Comparison of ENCODE assay signal across 21 mouse cellular contexts in genomic region chr2:174864657-174865056, GRCm38 (mm10).
DNase-seq lines count a peak whose midpoint lies in the region; ATAC-seq and TF ChIP-seq lines count a peak whose summit lies in the region.
"Had no signal": no experiment of that assay in that cellular context is flagged by ENCODE, and none has a peak within 500 bp of the region (broad histone marks: within the 10 kb centered on the region; RNA-seq: fewer than 3 reads in every experiment).

No protein-coding gene starts in this region.

- no peak for DNase-seq in right cerebral cortex, postnatal 25 days
- no peak for DNase-seq in cerebellum, adult 8-10 months
- DNase-seq: adrenal gland, postnatal 25 days; cerebellum, adult 11 months; cerebellum, postnatal 14 days; gastrocnemius, postnatal 10 days; heart, adult 18-20 months; heart, postnatal 10 days; kidney, adult 9 months; lung, embryonic 14.5 days; lung, postnatal 36 days had no signal

- WGBS in intestine, embryonic 15.5 days = 39% methylated on average over 3 of the region's 3 CpGs
- 51% methylated on average over 3 of the region's 3 CpGs for WGBS in intestine, postnatal 0 days
- 47% methylated on average over 3 of the region's 3 CpGs for WGBS in embryonic facial prominence, embryonic 12.5 days
- 60% methylated on average over 3 of the region's 3 CpGs for whole genome bisulfite sequencing in limb, embryonic 12.5 days
- WGBS in stomach, embryonic 16.5 days = 40% methylated on average over 3 of the region's 3 CpGs

- no peak; the same call in 1 of the 2 replicates for ATAC-seq in intestine, embryonic 15.5 days
- ATAC-seq in intestine, postnatal 0 days = no peak
- no peak for ATAC-seq in embryonic facial prominence, embryonic 12.5 days (ENCODE audit: insufficient number of reproducible peaks, insufficient read depth, low FRiP score, low TSS enrichment)
- ATAC-seq in limb, embryonic 12.5 days (ENCODE audit: insufficient number of reproducible peaks, insufficient read depth, low FRiP score, low TSS enrichment, low read depth) = no peak
- peak; percentile 48; the same call in 1 of the 2 replicates for ATAC-seq in stomach, embryonic 16.5 days (ENCODE audit: insufficient read depth, low FRiP score)
- ATAC-seq: forebrain, embryonic 15.5 days; midbrain, embryonic 13.5 days had no signal

- peaks cover 16% of the 10 kb centered on the region for H3K4me1 ChIP-seq in intestine, embryonic 15.5 days (replicated peaks)
- H3K4me1 ChIP-seq in intestine, postnatal 0 days (replicated peaks; ENCODE audit: control insufficient read depth, insufficient read depth, low read length) = no peaks in the 10 kb centered on the region
- peaks cover 35% of the 10 kb centered on the region for H3K4me1 ChIP-seq in embryonic facial prominence, embryonic 12.5 days
- peaks cover 41% of the 10 kb centered on the region for H3K4me1 ChIP-seq in limb, embryonic 12.5 days (replicated peaks)
- peaks cover 25% of the 10 kb centered on the region; the same call in 1 of the 2 replicates for H3K4me1 ChIP-seq in stomach, embryonic 16.5 days (ENCODE audit: control insufficient read depth, insufficient read depth, low read length)
- H3K4me1 ChIP-seq: forebrain, embryonic 15.5 days; megakaryocyte, embryonic 14.5 days; midbrain, embryonic 13.5 days had no signal

- H3K36me3 ChIP-seq in intestine, embryonic 15.5 days = no peaks in the 10 kb centered on the region
- H3K36me3 ChIP-seq in intestine, postnatal 0 days (ENCODE audit: control insufficient read depth, insufficient read depth) = no peaks in the 10 kb centered on the region
- no peaks in the 10 kb centered on the region for H3K36me3 ChIP-seq in embryonic facial prominence, embryonic 12.5 days
- no peaks in the 10 kb centered on the region for H3K36me3 ChIP-seq in limb, embryonic 12.5 days
- no peaks in the 10 kb centered on the region for H3K36me3 ChIP-seq in stomach, embryonic 16.5 days (ENCODE audit: control insufficient read depth, insufficient read depth, low read length)
- H3K36me3 ChIP-seq: forebrain, embryonic 15.5 days; heart, embryonic 12.5 days; midbrain, embryonic 13.5 days had no signal

- TF ChIP-seq CTCF in intestine, postnatal 0 days (IDR thresholded peaks at IDR 0.05; ENCODE audit: low read depth) = no peak

- H3K4me3 ChIP-seq in intestine, embryonic 15.5 days (replicated peaks) = no peak overlapping the region
- H3K4me3 ChIP-seq in intestine, postnatal 0 days (ENCODE audit: low read depth, low read length) = no peak overlapping the region
- no peak overlapping the region for H3K4me3 ChIP-seq in embryonic facial prominence, embryonic 12.5 days
- no peak overlapping the region for H3K4me3 ChIP-seq in limb, embryonic 12.5 days (replicated peaks)
- no peak overlapping the region for H3K4me3 ChIP-seq in stomach, embryonic 16.5 days (replicated peaks; ENCODE audit: low read length)
- H3K4me3 ChIP-seq: forebrain, embryonic 15.5 days; heart, embryonic 12.5 days; megakaryocyte, embryonic 14.5 days; midbrain, embryonic 13.5 days had no signal

- no peaks in the 10 kb centered on the region for H3K27me3 ChIP-seq in intestine, embryonic 15.5 days (replicated peaks)
- H3K27me3 ChIP-seq in intestine, postnatal 0 days (replicated peaks; ENCODE audit: control insufficient read depth, insufficient read depth, low read length) = no peaks in the 10 kb centered on the region
- no peaks in the 10 kb centered on the region for H3K27me3 ChIP-seq in embryonic facial prominence, embryonic 12.5 days
- no peaks in the 10 kb centered on the region for H3K27me3 ChIP-seq in limb, embryonic 12.5 days
- H3K27me3 ChIP-seq in stomach, embryonic 16.5 days (ENCODE audit: control insufficient read depth, insufficient read depth, low read length) = no peaks in the 10 kb centered on the region
- H3K27me3 ChIP-seq: forebrain, embryonic 15.5 days; heart, embryonic 12.5 days; megakaryocyte, embryonic 14.5 days; midbrain, embryonic 13.5 days had no signal

- peak overlapping the region; percentile 2; the same call in 1 of the 2 replicates for H3K27ac ChIP-seq in intestine, embryonic 15.5 days
- no peak overlapping the region for H3K27ac ChIP-seq in intestine, postnatal 0 days (ENCODE audit: low read depth, low read length)
- H3K27ac ChIP-seq in embryonic facial prominence, embryonic 12.5 days = peak overlapping the region; percentile 83
- peak overlapping the region; percentile 62 for H3K27ac ChIP-seq in limb, embryonic 12.5 days
- peak overlapping the region; percentile 79 for H3K27ac ChIP-seq in stomach, embryonic 16.5 days (ENCODE audit: low read length)
- H3K27ac ChIP-seq: forebrain, embryonic 15.5 days; liver, embryonic 14.5 days; midbrain, embryonic 13.5 days had no signal

- no peaks in the 10 kb centered on the region for H3K9me3 ChIP-seq in intestine, embryonic 15.5 days
- H3K9me3 ChIP-seq in intestine, postnatal 0 days (ENCODE audit: control insufficient read depth) = no peaks in the 10 kb centered on the region
- no peaks in the 10 kb centered on the region for H3K9me3 ChIP-seq in embryonic facial prominence, embryonic 12.5 days
- no peaks in the 10 kb centered on the region for H3K9me3 ChIP-seq in limb, embryonic 12.5 days
- H3K9me3 ChIP-seq in stomach, embryonic 16.5 days (replicated peaks; ENCODE audit: control insufficient read depth, low read length) = no peaks in the 10 kb centered on the region
- H3K9me3 ChIP-seq: forebrain, embryonic 15.5 days; heart, embryonic 12.5 days; megakaryocyte, embryonic 14.5 days; midbrain, embryonic 13.5 days had no signal

- H3K4me2 ChIP-seq in intestine, embryonic 15.5 days (replicated peaks) = no peak overlapping the region
- no peak overlapping the region for H3K4me2 ChIP-seq in intestine, postnatal 0 days (replicated peaks; ENCODE audit: low read depth)
- H3K4me2 ChIP-seq in embryonic facial prominence, embryonic 12.5 days (replicated peaks) = no peak overlapping the region
- H3K4me2 ChIP-seq in limb, embryonic 12.5 days = no peak overlapping the region
- H3K4me2 ChIP-seq in stomach, embryonic 16.5 days (ENCODE audit: low read depth, low read length) = no peak overlapping the region
- H3K4me2 ChIP-seq: forebrain, embryonic 15.5 days; heart, embryonic 12.5 days; lung, embryonic 14.5 days; midbrain, embryonic 13.5 days had no signal

- H3K9ac ChIP-seq in intestine, embryonic 15.5 days = no peak overlapping the region
- H3K9ac ChIP-seq in intestine, postnatal 0 days (ENCODE audit: low read depth, low read length) = no peak overlapping the region
- H3K9ac ChIP-seq in embryonic facial prominence, embryonic 12.5 days = no peak overlapping the region
- H3K9ac ChIP-seq in limb, embryonic 12.5 days (replicated peaks) = no peak overlapping the region
- H3K9ac ChIP-seq in stomach, embryonic 16.5 days (ENCODE audit: low read length) = 0 out of 2 replicates have a peak overlapping the region, but pooled peaks have one; percentile 14
- H3K9ac ChIP-seq: forebrain, embryonic 15.5 days; heart, embryonic 12.5 days; liver, embryonic 14.5 days; lung, embryonic 14.5 days; midbrain, embryonic 13.5 days had no signal
